Mouse (Mus musculus) hindbrain, embryonic 13.5 days (tissue): ENCODE measurements at regions not wholly inside any gene's neighbourhood (a gene's known extent, or its start where the extent isn't known, plus 50 kb on each side); places are given as distances from the start of the nearest gene placed in this dataset.

Experiments
- ATAC-seq: fragments of 200-750 bp; cut with Nextera tagmentation; 2 replicates; pipeline ENCODE4 v1.8.0; 2017; ENCODE audit warnings: moderate TSS enrichment; ENCODE audit not compliant: low FRiP score
- H3K27ac ChIP-seq: fragments of 300-500 bp; sonication (generic); 2 replicates; pipeline ENCODE4 v1.5.1; 2015; ENCODE audit warnings: inconsistent platforms, mild to moderate bottlenecking, moderate library complexity
- H3K27me3 ChIP-seq: fragments of 300-500 bp; sonication (generic); 2 replicates; pipeline ENCODE4 v1.6.1; 2015; ENCODE audit warnings: mild to moderate bottlenecking, inconsistent platforms
- H3K36me3 ChIP-seq: fragments of 300-500 bp; sonication (generic); 2 replicates; pipeline ENCODE4 v1.6.1; 2015; ENCODE audit warnings: mild to moderate bottlenecking, inconsistent platforms
- H3K4me1 ChIP-seq: fragments of 300-500 bp; sonication (generic); replicated peaks from 2 replicates; pipeline ENCODE4 v1.6.1; 2015; ENCODE audit warnings: inconsistent platforms
- H3K4me2 ChIP-seq: fragments of 300-500 bp; sonication (generic); 2 replicates; pipeline ENCODE4 v1.6.1; 2015; ENCODE audit warnings: inconsistent platforms, mild to moderate bottlenecking, moderate library complexity
- H3K4me3 ChIP-seq: fragments of 300-500 bp; sonication (generic); 2 replicates; pipeline ENCODE4 v1.5.1; 2015; ENCODE audit warnings: mild to moderate bottlenecking, inconsistent platforms
- H3K9ac ChIP-seq: fragments of 300-500 bp; sonication (generic); 2 replicates; pipeline ENCODE4 v1.6.1; 2015; ENCODE audit warnings: mild to moderate bottlenecking, inconsistent platforms
- H3K9me3 ChIP-seq: fragments of 300-500 bp; sonication (generic); 2 replicates; pipeline ENCODE4 v1.6.1; 2016; ENCODE audit warnings: inconsistent platforms
- WGBS: fragments of 180-500 bp; shearing (Covaris S2); methylation state at CpG from one replicate; pipeline ENCODE4 v1.1.7; 2015; 5-methylcytosine and 5-hydroxymethylcytosine counted together

GRCm38 (mm10) chr11:18531264-18532110 is 487.3 kb downstream of the Meis1 start:
- 73% methylated on average over 2 of the region's 2 CpGs for WGBS
- no peak for ATAC-seq

DNA sequence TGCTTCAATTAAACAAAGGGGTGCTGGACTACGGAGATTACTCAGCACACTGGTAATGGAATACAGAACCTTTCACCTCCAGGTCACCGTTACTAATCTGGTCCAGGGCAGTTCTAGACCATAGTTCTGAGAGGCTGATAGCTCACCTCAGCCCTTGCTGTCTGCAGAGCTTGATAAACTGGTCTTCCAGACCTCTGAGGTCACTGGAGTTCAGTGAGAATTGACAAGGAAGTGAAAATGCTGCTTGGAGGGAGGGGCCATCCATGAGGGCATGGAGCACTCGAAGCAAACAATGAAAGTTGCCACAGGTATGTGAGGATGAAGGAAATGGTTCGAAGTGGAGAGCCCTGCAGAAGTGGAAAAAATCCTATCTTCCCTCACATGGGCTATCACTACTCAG is 490.2 kb downstream of the Meis1 start:
- Histone ChIP-seq H3K27me3 (no peaks in the 10 kb centered on the region), H3K4me1 (no peaks in the 10 kb centered on the region), H3K4me3 (no peak overlapping the region), H3K36me3 (no peaks in the 10 kb centered on the region), H3K9ac (no peak overlapping the region), H3K4me2 (no peak overlapping the region), H3K9me3 (no peaks in the 10 kb centered on the region), H3K27ac (no peak overlapping the region)
- no peak for ATAC-seq
- WGBS: 75% methylated on average over 4 of the region's 4 CpGs

More at GRCm38 (mm10) chr11:18531264-18532110, 487.3 kb downstream of the Meis1 start:
- Histone ChIP-seq H3K9ac (no peak overlapping the region), H3K9me3 (no peaks in the 10 kb centered on the region), H3K27ac (no peak overlapping the region), H3K4me3 (no peak overlapping the region), H3K4me1 (0 out of 2 replicates have a peak, but pooled peaks cover 3% of the 10 kb centered on the region), H3K36me3 (no peaks in the 10 kb centered on the region), H3K4me2 (no peak overlapping the region), H3K27me3 (no peaks in the 10 kb centered on the region)

DNA sequence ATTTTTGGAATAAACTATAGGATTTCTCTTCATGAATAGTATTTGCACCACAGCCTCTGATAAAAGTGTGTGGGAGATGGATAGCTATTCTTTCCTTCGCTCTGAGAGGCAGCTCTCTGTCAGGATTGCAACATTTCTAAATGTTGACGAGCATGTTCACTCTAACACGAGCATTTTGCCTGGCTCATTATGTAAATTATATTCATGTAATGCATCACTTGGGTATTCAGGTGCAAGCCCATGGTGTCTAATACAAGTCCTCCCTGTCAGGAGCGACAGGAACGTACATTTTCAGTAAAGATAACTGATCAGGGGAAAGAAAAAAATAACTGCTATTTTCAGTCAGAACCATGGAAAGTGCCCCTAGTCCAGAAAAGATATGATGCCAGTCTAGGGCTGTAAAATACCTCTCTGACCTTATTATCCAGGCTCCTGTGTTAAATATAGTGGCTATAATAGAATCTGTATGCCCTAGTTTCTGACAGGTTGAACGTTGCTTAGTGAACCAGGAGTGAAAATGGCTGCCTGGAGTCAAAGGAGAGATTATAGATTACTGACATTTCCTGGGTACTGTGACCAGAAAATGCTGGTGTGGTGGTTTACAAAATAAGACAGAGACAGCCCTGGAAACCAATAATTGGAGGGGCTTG is 523.6 kb downstream of the Meis1 start:
- H3K4me1 ChIP-seq: peaks cover 6% of the 10 kb centered on the region
- H3K4me3 ChIP-seq: no peak overlapping the region
- peak; percentile 61; the same call in 1 of the 2 replicates for ATAC-seq
- WGBS: 36% methylated on average over 6 of the region's 6 CpGs
- no peaks in the 10 kb centered on the region for H3K36me3 ChIP-seq
- no peaks in the 10 kb centered on the region for H3K9me3 ChIP-seq
- H3K27ac ChIP-seq: 0 out of 2 replicates have a peak overlapping the region, but pooled peaks have one; percentile 2
- H3K9ac ChIP-seq: no peak overlapping the region
- no peaks in the 10 kb centered on the region for H3K27me3 ChIP-seq
- H3K4me2 ChIP-seq: no peak overlapping the region

GRCm38 (mm10) chr11:18493981-18494380 is 524.8 kb downstream of the Meis1 start:
- H3K27me3 ChIP-seq: no peaks in the 10 kb centered on the region
- H3K36me3 ChIP-seq: no peaks in the 10 kb centered on the region
- 58% methylated on average over 5 of the region's 5 CpGs for WGBS
- H3K27ac ChIP-seq: no peak overlapping the region
- H3K4me1 ChIP-seq: peaks cover 11% of the 10 kb centered on the region
- no peak overlapping the region for H3K4me2 ChIP-seq
- no peak overlapping the region for H3K9ac ChIP-seq
- H3K4me3 ChIP-seq: no peak overlapping the region
- ATAC-seq: no peak
- H3K9me3 ChIP-seq: no peaks in the 10 kb centered on the region

GRCm38 (mm10) chr11:18493086-18493485 is 525.7 kb downstream of the Meis1 start:
- H3K4me1 ChIP-seq: peaks cover 11% of the 10 kb centered on the region
- no peak overlapping the region for H3K4me3 ChIP-seq
- ATAC-seq: no peak
- H3K4me2 ChIP-seq: no peak overlapping the region
- H3K9ac ChIP-seq: no peak overlapping the region
- H3K27me3 ChIP-seq: no peaks in the 10 kb centered on the region
- H3K36me3 ChIP-seq: no peaks in the 10 kb centered on the region
- no peak overlapping the region for H3K27ac ChIP-seq
- no peaks in the 10 kb centered on the region for H3K9me3 ChIP-seq
- WGBS: 34% methylated on average over 2 of the region's 2 CpGs

DNA sequence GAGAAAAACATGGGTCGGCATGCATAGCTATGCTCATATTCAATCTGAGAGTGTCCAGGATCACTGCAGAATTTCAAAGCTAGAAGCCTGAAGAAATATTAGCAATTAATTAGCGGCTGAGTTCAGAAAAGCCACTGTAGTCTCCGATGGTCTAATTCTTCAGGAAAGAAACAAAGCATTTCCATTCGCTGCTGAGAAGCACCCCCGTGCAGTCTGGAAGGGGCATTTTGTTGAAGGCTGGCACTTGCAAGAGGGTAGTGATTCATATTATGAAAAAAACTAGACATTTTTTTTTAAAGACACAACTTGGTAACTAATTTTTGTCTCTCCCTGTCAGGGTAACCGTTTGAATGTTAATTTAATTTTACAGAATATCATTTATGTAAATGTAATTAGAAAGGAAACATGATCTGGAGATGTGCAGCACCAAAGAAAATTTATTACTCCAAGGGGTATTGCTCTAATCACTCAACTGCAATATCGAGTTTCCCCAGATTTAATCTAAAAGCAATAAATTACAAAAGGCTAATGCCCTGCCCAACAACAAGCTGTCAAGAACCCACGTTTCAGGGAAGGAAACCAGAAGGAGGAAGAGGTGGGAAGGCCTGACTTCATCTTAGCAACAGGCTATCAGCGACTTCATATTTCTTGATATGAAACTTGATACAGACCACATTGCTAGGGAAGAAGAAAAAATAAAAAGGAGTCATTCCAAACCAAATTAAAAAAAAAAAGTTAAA is 529.1 kb downstream of the Meis1 start:
- no peak for ATAC-seq

GRCm38 (mm10) chr11:18478841-18479240 is 525.2 kb upstream of the Etaa1 start:
- no peak for ATAC-seq
- H3K27me3 ChIP-seq: no peaks in the 10 kb centered on the region
- no peaks in the 10 kb centered on the region for H3K4me1 ChIP-seq
- no peak overlapping the region for H3K27ac ChIP-seq
- no peaks in the 10 kb centered on the region for H3K36me3 ChIP-seq
- no peaks in the 10 kb centered on the region for H3K9me3 ChIP-seq
- no peak overlapping the region for H3K4me2 ChIP-seq
- H3K4me3 ChIP-seq: no peak overlapping the region
- no peak overlapping the region for H3K9ac ChIP-seq

More for the DNA sequence above, 529.1 kb downstream of the Meis1 start:
- Histone ChIP-seq H3K9me3 (no peaks in the 10 kb centered on the region), H3K4me1 (peaks cover 5% of the 10 kb centered on the region; the same call in 1 of the 2 replicates), H3K27me3 (no peaks in the 10 kb centered on the region), H3K36me3 (no peaks in the 10 kb centered on the region), H3K4me3 (no peak overlapping the region), H3K27ac (peak overlapping the region; percentile 23), H3K4me2 (no peak overlapping the region), H3K9ac (no peak overlapping the region)
- WGBS: 68% methylated on average over 9 of the region's 9 CpGs

GRCm38 (mm10) chr11:18451271-18451670 is 497.6 kb upstream of the Etaa1 start:
- Histone ChIP-seq H3K4me3 (no peak overlapping the region), H3K36me3 (no peaks in the 10 kb centered on the region), H3K9ac (no peak overlapping the region), H3K4me1 (no peaks in the 10 kb centered on the region), H3K9me3 (no peaks in the 10 kb centered on the region), H3K27me3 (no peaks in the 10 kb centered on the region), H3K4me2 (no peak overlapping the region), H3K27ac (no peak overlapping the region)
- ATAC-seq: no peak
- WGBS: 84% methylated on average over 3 of the region's 3 CpGs

DNA sequence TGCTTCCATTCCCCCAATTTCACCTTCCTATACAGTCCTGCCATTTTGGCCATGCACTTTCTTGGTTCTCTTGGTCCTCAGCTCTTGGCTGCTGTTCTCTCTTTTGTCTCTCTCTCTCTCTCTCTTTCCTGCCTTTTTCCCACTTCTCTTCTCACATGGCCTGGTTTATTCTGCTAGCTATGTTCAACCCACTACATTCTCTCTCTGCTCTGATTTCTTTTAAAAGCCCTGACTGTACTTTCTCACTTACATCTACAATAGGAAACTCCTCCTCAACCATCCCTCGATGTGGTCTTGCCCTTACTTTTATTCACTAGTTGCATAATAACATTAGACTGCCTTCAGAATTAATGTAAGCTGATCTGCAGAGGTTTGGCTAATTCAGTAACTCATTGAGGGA is 495.2 kb upstream of the Etaa1 start:
- Histone ChIP-seq H3K4me1 (no peaks in the 10 kb centered on the region), H3K4me2 (no peak overlapping the region), H3K9ac (no peak overlapping the region), H3K9me3 (no peaks in the 10 kb centered on the region), H3K36me3 (no peaks in the 10 kb centered on the region), H3K27ac (no peak overlapping the region), H3K27me3 (no peaks in the 10 kb centered on the region), H3K4me3 (no peak overlapping the region)
- WGBS: 88% methylated on average over 1 of the region's 1 CpGs
- no peak for ATAC-seq

GRCm38 (mm10) chr11:18444600-18444999 is 490.9 kb upstream of the Etaa1 start:
- no peak overlapping the region for H3K4me3 ChIP-seq
- no peak overlapping the region for H3K9ac ChIP-seq
- WGBS: 74% methylated on average over 8 of the region's 8 CpGs
- no peaks in the 10 kb centered on the region for H3K36me3 ChIP-seq
- no peaks in the 10 kb centered on the region for H3K27me3 ChIP-seq
- no peak overlapping the region for H3K27ac ChIP-seq
- H3K4me2 ChIP-seq: no peak overlapping the region
- no peaks in the 10 kb centered on the region for H3K4me1 ChIP-seq
- ATAC-seq: no peak
- no peaks in the 10 kb centered on the region for H3K9me3 ChIP-seq

- Histone ChIP-seq H3K4me1 (no peaks in the 10 kb centered on the region), H3K27me3 (no peaks in the 10 kb centered on the region), H3K9ac (no peak overlapping the region), H3K27ac (no peak overlapping the region), H3K4me2 (no peak overlapping the region), H3K36me3 (no peaks in the 10 kb centered on the region), H3K9me3 (no peaks in the 10 kb centered on the region), H3K4me3 (no peak overlapping the region)
- ATAC-seq: no peak
- 73% methylated on average over 5 of the region's 5 CpGs for WGBS
Observed at GRCm38 (mm10) chr11:18444101-18444500, 490.4 kb upstream of the Etaa1 start.

GRCm38 (mm10) chr11:18443156-18443555 is 489.5 kb upstream of the Etaa1 start:
- Histone ChIP-seq H3K27me3 (no peaks in the 10 kb centered on the region), H3K27ac (no peak overlapping the region), H3K4me1 (no peaks in the 10 kb centered on the region), H3K9me3 (no peaks in the 10 kb centered on the region), H3K4me3 (no peak overlapping the region), H3K9ac (no peak overlapping the region), H3K36me3 (no peaks in the 10 kb centered on the region), H3K4me2 (no peak overlapping the region)
- ATAC-seq: no peak
- 89% methylated on average over 2 of the region's 2 CpGs for WGBS
